Mouse (Mus musculus) cortical plate, adult 2 months (tissue): ENCODE results near the gene Cracr2a.

ENCODE experiments used
- CTCF ChIP-seq: fragments of 200-500 bp; IDR thresholded peaks from 2 replicates; pipeline ENCODE4 v1.5.1; 2011; ENCODE audit warnings: mild to moderate bottlenecking, control low read depth, low read length; ENCODE audit not compliant: insufficient read depth; ENCODE audit errors: extremely low read depth
- POLR2A ChIP-seq: fragments of 200-500 bp; IDR thresholded peaks from 2 replicates; pipeline ENCODE4 v1.6.1; 2011; ENCODE audit warnings: mild to moderate bottlenecking, low read length, control low read depth; ENCODE audit not compliant: insufficient read depth; ENCODE audit errors: extremely low read depth

DNA sequence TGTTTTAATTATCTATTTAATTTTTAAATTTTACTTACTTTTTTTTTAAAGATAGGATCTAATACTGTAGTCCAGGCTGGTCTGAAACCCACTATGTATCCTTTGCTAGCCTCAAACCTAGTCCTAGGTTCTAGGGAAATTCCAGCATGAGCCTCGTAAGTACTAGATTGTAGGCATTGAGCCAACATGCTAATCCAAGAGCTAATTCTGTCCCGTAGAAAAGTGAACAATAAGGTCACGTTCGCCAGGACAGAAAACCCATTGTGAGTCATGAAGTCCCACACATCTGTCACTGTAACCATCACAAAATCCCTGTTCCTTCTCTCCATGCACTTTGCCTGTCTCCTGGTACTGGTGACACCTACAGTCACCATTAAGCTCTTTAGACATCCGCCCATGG lies 154.3 kb downstream of the Cracr2a start:
- TF ChIP-seq CTCF (no peak), POLR2A (no peak)
